Mouse (Mus musculus): ENCODE measurements at regions not wholly inside any gene's neighbourhood (a gene's known extent, or its start where the extent isn't known, plus 50 kb on each side); places are given as distances from the start of the nearest gene placed in this dataset.

- Histone ChIP-seq H3K27ac (replicated peaks) (no peak overlapping the region), H3K4me1 (no peaks in the 10 kb centered on the region), H3K27me3 (ENCODE audit: low read depth, poor library complexity, severe bottlenecking) (no peaks in the 10 kb centered on the region), H3K4me3 (no peak overlapping the region), H3K36me3 (no peaks in the 10 kb centered on the region), H3K9me3 (replicated peaks) (no peaks in the 10 kb centered on the region)
- no peak for DNase-seq (ENCODE audit: low spot score)
- 93% methylated on average over 3 of the region's 3 CpGs for WGBS
Observed at GRCm38 (mm10) chr9:94467846-94468245, 70.0 kb downstream of the 1190002N15Rik start.

- Histone ChIP-seq H3K27ac (replicated peaks) (no peak overlapping the region), H3K4me1 (no peaks in the 10 kb centered on the region), H3K9me3 (replicated peaks) (no peaks in the 10 kb centered on the region), H3K36me3 (no peaks in the 10 kb centered on the region), H3K4me3 (no peak overlapping the region), H3K27me3 (ENCODE audit: low read depth, poor library complexity, severe bottlenecking) (no peaks in the 10 kb centered on the region)
- DNase-seq (ENCODE audit: low spot score): no peak
- WGBS: 79% methylated on average over 6 of the region's 6 CpGs
Observed at GRCm38 (mm10) chr9:94456085-94456531, 81.8 kb downstream of the 1190002N15Rik start.

DNA sequence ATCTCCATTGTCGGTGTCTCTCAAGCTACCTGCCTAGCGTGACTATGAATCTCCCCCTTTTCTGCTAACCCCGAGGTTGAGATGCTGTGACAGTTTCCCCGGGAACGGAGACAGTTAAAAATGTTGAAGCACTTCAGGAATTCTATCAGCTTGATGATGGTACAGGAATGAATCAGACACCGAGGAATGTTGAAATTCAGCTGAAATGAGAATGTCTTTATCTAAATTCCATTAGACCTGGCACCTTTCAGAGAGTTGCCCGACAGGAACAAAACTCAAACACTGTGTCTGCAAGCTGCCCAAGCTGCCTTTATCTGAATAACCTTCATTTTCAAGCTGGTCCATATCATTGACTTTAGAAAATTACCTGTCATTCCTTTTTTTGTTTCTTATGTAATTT, 82.4 kb downstream of the 1190002N15Rik start:
- Histone ChIP-seq H3K9me3 (replicated peaks) (no peaks in the 10 kb centered on the region), H3K27ac (replicated peaks) (no peak overlapping the region), H3K4me3 (no peak overlapping the region), H3K27me3 (ENCODE audit: low read depth, poor library complexity, severe bottlenecking) (no peaks in the 10 kb centered on the region), H3K4me1 (no peaks in the 10 kb centered on the region), H3K36me3 (no peaks in the 10 kb centered on the region)
- DNase-seq (ENCODE audit: low spot score): no peak
- 83% methylated on average over 7 of the region's 7 CpGs for WGBS

DNA sequence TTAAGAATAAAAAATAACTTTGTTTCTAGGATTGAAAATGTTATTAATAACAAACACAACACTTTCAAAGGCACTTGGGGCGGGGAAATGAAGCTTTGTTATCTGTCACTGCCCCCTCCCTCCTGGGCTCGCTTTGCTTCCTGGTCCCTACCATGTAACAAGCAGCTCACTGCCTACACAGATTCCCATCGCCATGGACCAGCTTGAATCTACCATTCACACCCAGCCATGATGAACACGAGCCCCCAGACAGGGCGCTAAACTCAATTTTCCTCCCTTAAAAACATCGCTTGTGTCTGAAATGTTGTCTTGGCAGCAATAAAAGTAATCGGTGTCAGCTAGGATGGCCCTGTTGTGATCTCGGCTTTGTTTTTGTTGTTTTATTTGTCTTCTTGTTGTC, 88.0 kb downstream of the 1190002N15Rik start:
- Histone ChIP-seq H3K36me3 (no peaks in the 10 kb centered on the region), H3K27me3 (ENCODE audit: low read depth, poor library complexity, severe bottlenecking) (no peaks in the 10 kb centered on the region), H3K9me3 (replicated peaks) (no peaks in the 10 kb centered on the region), H3K27ac (replicated peaks) (no peak overlapping the region), H3K4me1 (no peaks in the 10 kb centered on the region), H3K4me3 (no peak overlapping the region)
- 81% methylated on average over 8 of the region's 8 CpGs for WGBS
- no peak for DNase-seq (ENCODE audit: low spot score)

- Histone ChIP-seq H3K9me3 (replicated peaks) (no peaks in the 10 kb centered on the region), H3K4me1 (no peaks in the 10 kb centered on the region), H3K4me3 (no peak overlapping the region), H3K36me3 (no peaks in the 10 kb centered on the region), H3K27ac (replicated peaks) (no peak overlapping the region), H3K27me3 (ENCODE audit: low read depth, poor library complexity, severe bottlenecking) (no peaks in the 10 kb centered on the region)
- no peak for DNase-seq (ENCODE audit: low spot score)
- 79% methylated on average over 8 of the region's 8 CpGs for WGBS
Observed at GRCm38 (mm10) chr9:94446182-94446763, 91.6 kb downstream of the 1190002N15Rik start.

GRCm38 (mm10) chr9:94444140-94444789, 93.6 kb downstream of the 1190002N15Rik start:
- no peaks in the 10 kb centered on the region for H3K36me3 ChIP-seq
- no peak for DNase-seq (ENCODE audit: low spot score)
- no peaks in the 10 kb centered on the region for H3K9me3 ChIP-seq (replicated peaks)
- H3K4me3 ChIP-seq: no peak overlapping the region
- 77% methylated on average over 5 of the region's 5 CpGs for WGBS
- no peaks in the 10 kb centered on the region for H3K4me1 ChIP-seq
- H3K27ac ChIP-seq (replicated peaks): no peak overlapping the region
- no peaks in the 10 kb centered on the region for H3K27me3 ChIP-seq (ENCODE audit: low read depth, poor library complexity, severe bottlenecking)

DNA sequence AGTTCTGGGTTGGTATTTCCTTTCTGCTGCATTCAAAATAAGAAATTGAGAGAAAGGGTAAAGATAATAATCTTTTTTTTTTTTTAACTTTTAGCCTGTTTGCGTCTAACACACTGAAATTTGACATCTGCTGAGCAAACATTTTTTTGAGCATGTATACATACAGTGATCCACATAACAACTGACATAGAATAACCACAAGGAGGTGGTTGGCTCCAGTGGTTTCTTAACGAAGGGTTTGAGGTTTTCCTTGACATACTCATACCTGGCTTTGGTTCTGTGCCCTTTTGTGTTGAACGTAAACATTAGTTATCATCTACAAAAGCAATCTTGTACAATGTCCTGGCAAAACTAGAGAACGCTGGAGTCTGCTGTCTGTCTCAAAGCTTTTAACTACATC, 96.5 kb downstream of the 1190002N15Rik start:
- Histone ChIP-seq H3K9me3 (replicated peaks) (no peaks in the 10 kb centered on the region), H3K4me3 (no peak overlapping the region), H3K36me3 (no peaks in the 10 kb centered on the region), H3K27ac (replicated peaks) (no peak overlapping the region), H3K27me3 (ENCODE audit: low read depth, poor library complexity, severe bottlenecking) (no peaks in the 10 kb centered on the region), H3K4me1 (no peaks in the 10 kb centered on the region)
- DNase-seq (ENCODE audit: low spot score): no peak
- 88% methylated on average over 4 of the region's 4 CpGs for WGBS

DNA sequence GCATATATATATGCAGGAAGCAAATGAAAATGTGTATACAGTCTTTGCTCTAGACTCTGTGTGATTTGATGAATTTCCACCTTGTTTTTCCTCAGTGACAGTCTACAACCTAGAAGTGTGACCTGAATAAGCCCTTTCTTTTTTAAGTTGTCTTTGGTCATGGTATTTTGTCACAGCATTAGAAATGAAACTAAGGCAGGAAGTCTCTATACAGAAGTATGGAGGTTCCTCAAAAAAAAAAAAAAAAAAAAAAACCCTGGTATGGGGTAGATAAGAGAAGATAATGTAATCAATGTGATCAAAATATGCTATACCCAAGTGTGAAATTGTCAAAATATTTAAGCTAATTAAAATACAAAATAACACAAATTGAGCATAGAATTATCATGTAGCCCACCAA, 104.4 kb downstream of the 1190002N15Rik start:
- DNase-seq (ENCODE audit: low spot score): no peak
- Histone ChIP-seq H3K4me3 (no peak overlapping the region), H3K36me3 (no peaks in the 10 kb centered on the region), H3K9me3 (replicated peaks) (no peaks in the 10 kb centered on the region), H3K4me1 (no peaks in the 10 kb centered on the region), H3K27me3 (ENCODE audit: low read depth, poor library complexity, severe bottlenecking) (no peaks in the 10 kb centered on the region), H3K27ac (replicated peaks) (no peak overlapping the region)

GRCm38 (mm10) chr9:94432144-94432747, 105.6 kb downstream of the 1190002N15Rik start:
- Histone ChIP-seq H3K27me3 (ENCODE audit: low read depth, poor library complexity, severe bottlenecking) (no peaks in the 10 kb centered on the region), H3K4me1 (no peaks in the 10 kb centered on the region), H3K9me3 (replicated peaks) (no peaks in the 10 kb centered on the region), H3K36me3 (no peaks in the 10 kb centered on the region), H3K4me3 (no peak overlapping the region), H3K27ac (replicated peaks) (no peak overlapping the region)
- no peak for DNase-seq (ENCODE audit: low spot score)
- WGBS: 95% methylated on average over 3 of the region's 3 CpGs

DNA sequence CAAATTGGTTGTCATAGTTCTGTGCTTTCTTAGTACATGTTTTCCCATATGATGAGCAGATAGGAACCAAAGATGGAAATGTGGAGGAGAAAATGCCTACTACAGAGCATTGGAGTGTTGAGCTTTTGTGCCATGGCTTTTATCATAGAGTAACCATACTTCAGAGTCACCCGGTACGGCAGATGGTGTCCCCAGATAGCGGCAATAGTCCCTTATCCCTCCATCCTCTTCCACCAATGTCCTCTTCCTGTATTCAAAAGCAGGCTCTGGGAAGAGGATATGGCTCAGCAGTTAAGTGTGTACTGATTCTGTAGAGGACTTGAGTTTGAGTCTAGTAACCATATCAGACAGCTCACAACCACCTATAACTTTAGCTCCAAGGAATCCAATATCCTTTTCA, 106.3 kb downstream of the 1190002N15Rik start:
- DNase-seq (ENCODE audit: low spot score): no peak
- Histone ChIP-seq H3K27me3 (ENCODE audit: low read depth, poor library complexity, severe bottlenecking) (no peaks in the 10 kb centered on the region), H3K36me3 (no peaks in the 10 kb centered on the region), H3K27ac (replicated peaks) (no peak overlapping the region), H3K4me3 (no peak overlapping the region), H3K9me3 (replicated peaks) (no peaks in the 10 kb centered on the region), H3K4me1 (no peaks in the 10 kb centered on the region)
- 94% methylated on average over 3 of the region's 3 CpGs for WGBS

DNA sequence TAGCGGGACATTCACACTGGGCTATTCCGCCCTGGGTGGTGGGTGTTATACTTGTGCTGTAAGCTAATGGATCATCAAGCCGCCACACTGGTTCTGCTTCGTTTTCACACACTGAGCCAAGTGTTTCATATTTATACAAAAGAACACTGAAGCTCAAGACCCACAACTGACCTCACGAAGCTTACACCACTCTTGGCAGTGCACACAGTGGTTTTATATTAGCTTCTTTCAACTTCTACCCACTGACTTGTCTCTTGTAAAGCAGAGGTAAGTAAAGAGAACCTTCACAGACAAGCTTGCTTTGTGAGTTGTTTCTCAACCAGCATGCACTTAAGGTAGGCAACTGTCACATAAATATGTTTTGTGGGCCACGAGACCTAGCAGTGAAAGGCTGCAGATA, 106.9 kb downstream of the 1190002N15Rik start:
- DNase-seq (ENCODE audit: low spot score): no peak
- 91% methylated on average over 6 of the region's 6 CpGs for WGBS
- no peak overlapping the region for H3K4me3 ChIP-seq
- no peak overlapping the region for H3K27ac ChIP-seq (replicated peaks)
- H3K9me3 ChIP-seq (replicated peaks): no peaks in the 10 kb centered on the region
- H3K36me3 ChIP-seq: no peaks in the 10 kb centered on the region
- no peaks in the 10 kb centered on the region for H3K4me1 ChIP-seq
- H3K27me3 ChIP-seq (ENCODE audit: low read depth, poor library complexity, severe bottlenecking): no peaks in the 10 kb centered on the region

DNA sequence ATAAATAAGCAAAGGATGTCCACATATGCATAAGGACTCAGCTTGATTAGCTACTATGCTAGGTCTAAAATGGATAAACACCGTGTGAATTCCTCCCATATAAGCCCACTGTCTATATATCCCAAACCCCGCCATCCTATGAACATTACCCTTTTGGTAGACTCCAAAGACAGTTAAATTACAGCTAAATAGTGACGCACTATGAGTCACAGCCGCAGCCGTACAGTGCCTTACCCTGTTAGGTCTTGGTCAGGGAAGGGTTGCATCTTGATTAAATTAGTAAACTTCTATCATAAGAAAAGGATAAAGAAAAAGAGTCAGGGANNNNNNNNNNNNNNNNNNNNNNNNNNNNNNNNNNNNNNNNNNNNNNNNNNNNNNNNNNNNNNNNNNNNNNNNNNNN, 111.1 kb downstream of the 1190002N15Rik start:
- no peaks in the 10 kb centered on the region for H3K27me3 ChIP-seq (ENCODE audit: low read depth, poor library complexity, severe bottlenecking)
- H3K4me3 ChIP-seq: no peak overlapping the region
- H3K27ac ChIP-seq (replicated peaks): no peak overlapping the region
- H3K9me3 ChIP-seq (replicated peaks): no peaks in the 10 kb centered on the region
- DNase-seq (ENCODE audit: low spot score): no peak
- WGBS: 92% methylated on average over 5 of the region's 5 CpGs
- no peaks in the 10 kb centered on the region for H3K36me3 ChIP-seq
- H3K4me1 ChIP-seq: no peaks in the 10 kb centered on the region

DNA sequence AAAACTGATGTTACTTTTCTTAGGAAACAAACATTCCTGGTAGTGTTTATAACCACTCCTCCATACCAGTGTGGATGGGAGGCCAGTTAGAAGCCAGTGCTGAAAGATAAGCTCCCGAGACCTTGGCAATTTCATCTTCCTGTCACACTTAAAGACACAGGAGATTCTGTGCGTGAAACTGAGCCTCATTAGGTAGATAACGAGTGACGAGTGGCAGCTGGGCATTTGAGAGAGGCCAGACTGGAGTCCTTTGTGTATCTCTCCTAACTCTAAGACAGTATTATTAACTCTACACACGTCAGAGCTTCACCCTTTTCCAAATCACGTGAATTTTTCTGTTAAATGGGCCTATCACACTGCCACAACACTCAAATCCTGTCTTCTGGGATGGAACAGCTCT, 112.1 kb downstream of the 1190002N15Rik start:
- Histone ChIP-seq H3K27ac (replicated peaks) (no peak overlapping the region), H3K27me3 (ENCODE audit: low read depth, poor library complexity, severe bottlenecking) (no peaks in the 10 kb centered on the region), H3K4me3 (no peak overlapping the region), H3K36me3 (no peaks in the 10 kb centered on the region), H3K9me3 (replicated peaks) (no peaks in the 10 kb centered on the region), H3K4me1 (no peaks in the 10 kb centered on the region)
- WGBS: 71% methylated on average over 6 of the region's 6 CpGs
- no peak for DNase-seq (ENCODE audit: low spot score)
